Mouse (Mus musculus) kidney, embryonic 16.5 days (tissue): Measurements from ENCODE around the gene Il17rc. TPM values are rescaled to one million over a fixed set of nuclear protein-coding genes. Genes with fewer than 3 reads are reported as not detected.

Experiments used
- ATAC-seq: fragments of 200-750 bp; cut with Nextera tagmentation; 2 replicates; pipeline ENCODE4 v1.8.0; 2017; ENCODE audit warnings: moderate TSS enrichment; ENCODE audit not compliant: low FRiP score, low TSS enrichment
- H3K27ac ChIP-seq: fragments of 300-500 bp; sonication (generic); 2 replicates; pipeline ENCODE4 v1.5.1; 2014; ENCODE audit warnings: low read length
- H3K27me3 ChIP-seq: fragments of 300-500 bp; sonication (generic); 2 replicates; pipeline ENCODE4 v1.6.1; 2014; ENCODE audit warnings: low read length, control low read depth, mixed read lengths; ENCODE audit not compliant: insufficient read depth
- H3K36me3 ChIP-seq: fragments of 300-500 bp; sonication (generic); 2 replicates; pipeline ENCODE4 v1.6.1; 2014; ENCODE audit warnings: low read length, control low read depth, mixed read lengths; ENCODE audit not compliant: insufficient read depth
- H3K4me1 ChIP-seq: fragments of 300-500 bp; sonication (generic); 2 replicates; pipeline ENCODE4 v1.6.1; 2014; ENCODE audit warnings: low read length, control low read depth, mixed read lengths; ENCODE audit not compliant: insufficient read depth
- H3K4me2 ChIP-seq: fragments of 300-500 bp; sonication (generic); replicated peaks from 2 replicates; pipeline ENCODE4 v1.6.1; 2014; ENCODE audit warnings: low read depth, low read length
- H3K4me3 ChIP-seq: fragments of 300-500 bp; sonication (generic); 2 replicates; pipeline ENCODE4 v1.5.1; 2014; ENCODE audit warnings: mild to moderate bottlenecking, low read length
- H3K9ac ChIP-seq: fragments of 300-500 bp; sonication (generic); replicated peaks from 2 replicates; pipeline ENCODE4 v1.6.1; 2014; ENCODE audit warnings: low read length
- H3K9me3 ChIP-seq: fragments of 300-500 bp; sonication (generic); 2 replicates; pipeline ENCODE4 v1.6.1; 2016; ENCODE audit warnings: low read length, control low read depth
- WGBS: fragments of 180-500 bp; shearing (Covaris S2); extraction: QIAGEN DNeasy Blood & Tissue Kit; methylation state at CpG from one replicate; pipeline ENCODE4 v1.1.7; 2014; 5-methylcytosine and 5-hydroxymethylcytosine counted together
- polyA plus RNA-seq: library from polyadenylated mRNA; unstranded; fragments of >200 nt; fragmentation: Nextera tagmentation; extraction: Ambion mirVana; gene quantifications from 2 replicates; pipeline ENCODE4 v1.2.1, GENCODE M21; 2015

Il17rc gene
- polyA plus RNA-seq, 1 experiment from 2014 or later = 31.0 TPM

DNA sequence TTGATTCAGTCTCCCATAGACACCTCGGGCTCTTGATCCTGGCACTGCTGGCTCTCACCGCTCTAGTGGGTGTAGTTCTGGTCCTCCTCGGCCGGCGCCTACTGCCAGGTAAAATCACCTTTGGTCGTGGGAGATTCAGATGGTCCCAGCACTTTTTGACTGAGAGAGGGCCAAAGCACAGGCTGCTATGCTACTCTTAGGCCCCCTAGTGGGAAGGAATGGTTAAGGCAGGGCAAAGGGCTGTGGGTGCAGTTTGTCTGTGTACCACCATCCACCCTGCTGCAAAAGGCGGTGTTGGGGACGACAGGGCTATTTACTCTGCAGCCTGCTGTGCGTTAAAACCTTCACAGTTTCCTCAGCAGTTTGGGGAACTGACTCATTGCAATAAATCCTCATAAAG lies 2.2 kb upstream of the Il17rc start:
- Histone ChIP-seq H3K9me3 (no peaks in the 10 kb centered on the region), H3K4me2 (peak overlapping the region; percentile 73), H3K9ac (peak overlapping the region; percentile 63), H3K27ac (no peak overlapping the region), H3K36me3 (no peaks in the 10 kb centered on the region), H3K27me3 (peaks cover 5% of the 10 kb centered on the region; the same call in 1 of the 2 replicates), H3K4me3 (peak overlapping the region; percentile 37), H3K4me1 (peaks cover 28% of the 10 kb centered on the region)
- ATAC-seq = peak; percentile 64
- WGBS = 6% methylated on average over 9 of the region's 9 CpGs

DNA sequence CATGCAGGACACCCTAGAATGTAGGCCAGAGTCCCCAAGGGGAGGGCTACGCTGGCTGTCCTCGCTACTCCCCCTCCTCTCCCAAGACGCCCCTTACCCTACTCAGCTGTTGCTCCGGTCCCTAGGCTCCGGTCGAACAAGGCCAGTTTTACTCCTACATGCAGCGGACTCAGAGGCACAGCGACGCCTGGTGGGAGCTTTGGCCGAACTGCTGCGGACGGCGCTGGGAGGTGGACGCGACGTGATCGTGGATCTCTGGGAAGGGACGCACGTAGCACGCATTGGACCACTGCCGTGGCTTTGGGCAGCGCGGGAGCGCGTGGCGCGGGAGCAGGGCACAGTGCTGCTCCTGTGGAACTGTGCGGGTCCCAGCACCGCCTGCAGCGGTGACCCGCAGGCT lies 1.8 kb upstream of the Il17rc start:
- Histone ChIP-seq H3K9me3 (no peaks in the 10 kb centered on the region), H3K9ac (peak overlapping the region; percentile 63), H3K27ac (no peak overlapping the region), H3K4me3 (peak overlapping the region; percentile 37), H3K36me3 (no peaks in the 10 kb centered on the region), H3K4me1 (peaks cover 28% of the 10 kb centered on the region), H3K27me3 (peaks cover 5% of the 10 kb centered on the region; the same call in 1 of the 2 replicates), H3K4me2 (peak overlapping the region; percentile 73)
- ATAC-seq = peak; percentile 52
- WGBS = 1% methylated on average over 31 of the region's 31 CpGs

DNA sequence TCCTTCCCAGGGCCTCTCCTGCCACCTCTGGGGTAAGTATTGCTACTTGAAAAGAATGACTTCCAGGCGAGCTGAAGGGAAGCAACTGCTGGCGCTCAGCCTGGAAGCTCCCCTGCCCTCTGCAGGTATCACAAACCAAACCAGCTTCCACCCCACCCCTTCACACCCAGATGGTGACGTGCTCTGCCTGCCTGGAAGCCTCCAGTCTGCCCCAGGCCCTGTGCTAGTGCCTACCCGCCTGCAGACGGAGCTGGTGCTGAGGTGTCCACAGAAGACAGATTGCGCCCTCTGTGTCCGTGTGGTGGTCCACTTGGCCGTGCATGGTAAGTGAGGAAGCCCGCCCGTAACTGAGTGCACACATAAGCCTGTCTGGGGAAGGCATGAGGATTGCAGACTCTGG lies 834 bp downstream of the Il17rc start:
- H3K4me1 ChIP-seq = peaks cover 28% of the 10 kb centered on the region
- no peak for ATAC-seq
- peak overlapping the region; percentile 62 for H3K4me2 ChIP-seq
- peak overlapping the region; percentile 78; the same call in 1 of the 2 replicates for H3K27ac ChIP-seq
- H3K9ac ChIP-seq = peak overlapping the region; percentile 73; the same call in 1 of the 2 replicates
- peaks cover 5% of the 10 kb centered on the region for H3K27me3 ChIP-seq
- H3K36me3 ChIP-seq = no peaks in the 10 kb centered on the region
- no peaks in the 10 kb centered on the region for H3K9me3 ChIP-seq
- no peak overlapping the region for H3K4me3 ChIP-seq
- WGBS = 75% methylated on average over 10 of the region's 10 CpGs

DNA sequence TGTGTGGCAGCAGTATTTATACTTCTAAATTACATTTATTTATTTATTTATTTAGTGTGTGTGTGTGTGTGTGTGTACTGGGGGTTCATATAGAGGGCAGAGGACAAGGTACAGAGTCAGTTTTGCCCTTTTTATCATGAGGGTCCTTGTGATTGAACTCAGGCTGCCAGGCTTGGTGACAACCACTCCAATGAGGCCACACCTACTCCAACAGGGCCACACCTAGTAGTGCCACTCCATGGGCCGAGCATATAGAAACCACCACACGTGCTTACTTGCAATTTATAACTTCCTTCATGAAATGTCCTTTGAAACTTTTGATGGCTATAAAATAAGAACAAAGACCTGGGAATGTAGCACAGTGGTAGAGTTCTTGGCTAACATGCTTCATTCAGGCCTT lies 2.0 kb downstream of the Il17rc start:
- 68% methylated on average over 2 of the region's 2 CpGs for WGBS
- no peaks in the 10 kb centered on the region for H3K36me3 ChIP-seq
- no peak overlapping the region for H3K9ac ChIP-seq
- no peak for ATAC-seq
- no peak overlapping the region for H3K27ac ChIP-seq
- no peak overlapping the region for H3K4me3 ChIP-seq
- H3K9me3 ChIP-seq = no peaks in the 10 kb centered on the region
- H3K4me2 ChIP-seq = no peak overlapping the region
- H3K4me1 ChIP-seq = peaks cover 28% of the 10 kb centered on the region
- H3K27me3 ChIP-seq = peaks cover 5% of the 10 kb centered on the region

DNA sequence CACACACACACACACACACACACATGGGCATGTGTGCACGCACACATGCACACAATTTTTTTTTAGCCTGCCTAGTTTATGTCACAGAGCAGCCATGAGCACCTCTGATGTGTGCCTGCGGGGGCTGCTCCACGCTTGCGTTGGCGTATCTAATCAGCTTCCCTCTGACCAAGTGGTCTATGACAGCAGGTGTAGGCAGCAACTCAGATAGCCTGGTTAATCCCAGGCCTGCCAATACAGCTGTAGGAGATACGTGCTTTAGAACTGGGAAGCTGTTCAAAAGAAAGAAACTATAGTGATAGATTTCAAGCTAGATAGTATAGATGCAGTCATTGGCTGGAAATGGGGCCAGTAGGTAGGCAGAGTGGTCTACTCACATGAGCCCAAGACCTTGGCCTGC lies 2.5 kb downstream of the Il17rc start:
- WGBS = 79% methylated on average over 6 of the region's 6 CpGs
- peaks cover 28% of the 10 kb centered on the region for H3K4me1 ChIP-seq
- H3K4me3 ChIP-seq = no peak overlapping the region
- H3K9ac ChIP-seq = no peak overlapping the region
- H3K27me3 ChIP-seq = peaks cover 5% of the 10 kb centered on the region
- no peaks in the 10 kb centered on the region for H3K9me3 ChIP-seq
- ATAC-seq = no peak
- no peak overlapping the region for H3K4me2 ChIP-seq
- H3K36me3 ChIP-seq = no peaks in the 10 kb centered on the region
- H3K27ac ChIP-seq = no peak overlapping the region

DNA sequence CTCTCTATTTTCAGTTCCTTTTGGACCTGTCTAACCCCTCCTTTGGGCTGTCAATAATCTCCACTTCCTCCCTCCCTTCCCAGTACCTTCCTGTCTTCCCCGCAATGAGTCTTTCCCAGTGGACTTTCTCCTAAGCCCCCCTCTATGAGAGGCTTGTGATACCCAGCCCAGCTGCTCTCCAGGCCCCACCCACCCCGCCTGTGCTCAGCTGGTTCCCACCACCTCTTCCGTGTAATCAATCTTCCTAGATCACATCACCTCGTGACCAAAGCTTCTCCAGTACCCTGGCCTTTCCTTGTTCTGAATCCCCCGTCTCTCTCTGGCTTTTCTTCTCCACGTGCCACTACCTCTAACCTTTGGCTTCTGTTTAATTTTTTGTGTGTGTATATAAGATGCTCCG lies 6.1 kb downstream of the Il17rc start:
- peaks cover 16% of the 10 kb centered on the region; the same call in 1 of the 2 replicates for H3K27me3 ChIP-seq
- no peaks in the 10 kb centered on the region for H3K9me3 ChIP-seq
- ATAC-seq = no peak
- no peak overlapping the region for H3K4me3 ChIP-seq
- H3K9ac ChIP-seq = no peak overlapping the region
- 30% methylated on average over 7 of the region's 7 CpGs for WGBS
- H3K36me3 ChIP-seq = no peaks in the 10 kb centered on the region
- H3K4me2 ChIP-seq = no peak overlapping the region
- H3K4me1 ChIP-seq = peaks cover 13% of the 10 kb centered on the region; the same call in 1 of the 2 replicates
- H3K27ac ChIP-seq = no peak overlapping the region

DNA sequence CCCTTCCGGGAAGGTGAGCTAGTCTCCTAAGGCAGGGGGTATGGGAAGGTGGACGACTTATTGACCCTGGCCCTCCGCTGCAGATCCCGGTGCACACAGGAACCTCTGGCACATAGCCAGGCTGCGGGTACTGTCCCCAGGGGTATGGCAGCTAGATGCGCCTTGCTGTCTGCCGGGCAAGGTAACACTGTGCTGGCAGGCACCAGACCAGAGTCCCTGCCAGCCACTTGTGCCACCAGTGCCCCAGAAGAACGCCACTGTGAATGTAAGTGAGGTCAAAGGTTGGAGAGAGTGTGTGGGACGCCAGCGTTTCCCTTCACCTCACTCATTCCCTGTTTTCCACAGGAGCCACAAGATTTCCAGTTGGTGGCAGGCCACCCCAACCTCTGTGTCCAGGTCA lies 7.7 kb downstream of the Il17rc start:
- no peak for ATAC-seq
- Histone ChIP-seq H3K27ac (no peak overlapping the region), H3K9me3 (no peaks in the 10 kb centered on the region), H3K4me1 (peaks cover 16% of the 10 kb centered on the region), H3K36me3 (no peaks in the 10 kb centered on the region), H3K4me3 (no peak overlapping the region), H3K27me3 (peaks cover 16% of the 10 kb centered on the region; the same call in 1 of the 2 replicates), H3K9ac (no peak overlapping the region), H3K4me2 (no peak overlapping the region)
- WGBS = 80% methylated on average over 10 of the region's 10 CpGs

DNA sequence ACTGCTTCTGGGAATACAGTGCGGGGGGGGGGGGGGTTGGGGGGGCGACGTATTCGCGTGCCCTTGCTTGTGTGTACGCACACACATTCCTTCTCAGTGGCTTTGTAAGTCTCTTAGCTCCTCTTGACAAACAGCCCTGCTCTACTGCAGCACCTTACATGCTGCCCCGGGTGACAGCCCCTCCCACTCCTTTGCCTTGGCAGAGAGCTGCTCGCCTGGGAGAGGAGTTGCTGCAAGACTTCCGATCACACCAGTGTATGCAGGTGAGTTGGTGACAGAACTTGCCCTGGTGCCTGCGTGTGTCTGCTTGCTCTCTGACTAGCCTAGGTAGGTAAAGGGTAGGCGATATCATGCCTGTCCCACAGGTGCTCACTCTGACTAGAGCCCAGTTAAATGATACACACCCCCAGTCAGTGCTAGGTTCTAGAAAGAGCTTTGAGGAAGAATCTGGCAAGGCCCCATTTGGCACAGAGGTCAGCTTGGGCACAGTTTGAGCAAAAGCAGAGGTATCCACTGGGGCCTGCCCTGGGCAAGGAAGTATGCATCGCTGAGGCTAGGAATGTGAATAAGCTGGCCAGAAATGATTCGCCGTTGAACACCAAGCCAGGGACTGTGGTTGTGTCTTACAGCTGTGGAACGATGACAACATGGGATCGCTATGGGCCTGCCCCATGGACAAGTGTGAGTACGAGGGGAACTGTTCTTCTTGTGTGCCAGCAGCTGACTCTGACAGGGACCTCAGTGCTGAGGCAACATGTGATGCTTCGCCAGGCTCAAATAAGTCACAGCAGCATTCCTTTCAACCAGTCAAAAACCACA lies 9.5 kb downstream of the Il17rc start:
- Histone ChIP-seq H3K4me1 (peaks cover 19% of the 10 kb centered on the region), H3K4me2 (no peak overlapping the region), H3K27ac (no peak overlapping the region), H3K4me3 (no peak overlapping the region), H3K9ac (no peak overlapping the region), H3K27me3 (peaks cover 16% of the 10 kb centered on the region; the same call in 1 of the 2 replicates), H3K36me3 (no peaks in the 10 kb centered on the region), H3K9me3 (no peaks in the 10 kb centered on the region)
- ATAC-seq = no peak
- WGBS = 57% methylated on average over 18 of the region's 18 CpGs

DNA sequence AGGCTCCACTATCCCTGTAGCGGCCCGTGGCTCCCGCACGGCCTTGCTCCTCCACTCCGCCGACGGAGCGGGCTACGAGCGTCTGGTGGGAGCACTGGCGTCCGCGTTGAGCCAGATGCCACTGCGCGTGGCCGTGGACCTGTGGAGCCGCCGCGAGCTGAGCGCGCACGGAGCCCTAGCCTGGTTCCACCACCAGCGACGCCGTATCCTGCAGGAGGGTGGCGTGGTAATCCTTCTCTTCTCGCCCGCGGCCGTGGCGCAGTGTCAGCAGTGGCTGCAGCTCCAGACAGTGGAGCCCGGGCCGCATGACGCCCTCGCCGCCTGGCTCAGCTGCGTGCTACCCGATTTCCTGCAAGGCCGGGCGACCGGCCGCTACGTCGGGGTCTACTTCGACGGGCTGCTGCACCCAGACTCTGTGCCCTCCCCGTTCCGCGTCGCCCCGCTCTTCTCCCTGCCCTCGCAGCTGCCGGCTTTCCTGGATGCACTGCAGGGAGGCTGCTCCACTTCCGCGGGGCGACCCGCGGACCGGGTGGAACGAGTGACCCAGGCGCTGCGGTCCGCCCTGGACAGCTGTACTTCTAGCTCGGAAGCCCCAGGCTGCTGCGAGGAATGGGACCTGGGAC lies 11.4 kb downstream of the Il17rc start:
- H3K4me1 ChIP-seq = peaks cover 19% of the 10 kb centered on the region
- peak overlapping the region; percentile 66 for H3K4me2 ChIP-seq
- peak; percentile 59 for ATAC-seq
- H3K27ac ChIP-seq = peak overlapping the region; percentile 84
- peak overlapping the region; percentile 60 for H3K4me3 ChIP-seq
- peak overlapping the region; percentile 73 for H3K9ac ChIP-seq
- peaks cover 16% of the 10 kb centered on the region; the same call in 1 of the 2 replicates for H3K27me3 ChIP-seq
- H3K9me3 ChIP-seq = no peaks in the 10 kb centered on the region
- WGBS = 1% methylated on average over 64 of the region's 65 CpGs
- 0 out of 2 replicates have a peak, but pooled peaks cover 2% of the 10 kb centered on the region for H3K36me3 ChIP-seq
